Mouse (Mus musculus) spleen, postnatal 36 days (tissue): ENCODE data around the gene Maml3.

ENCODE experiments used
- DNase-seq, 2 experiments: peaks; one replicate each; pipeline ENCODE4 v3.0.0; 2022; ENCODE audit warnings: low spot score in 2 of 2, mixed read lengths in 1 of 2

Gene Maml3

DNA sequence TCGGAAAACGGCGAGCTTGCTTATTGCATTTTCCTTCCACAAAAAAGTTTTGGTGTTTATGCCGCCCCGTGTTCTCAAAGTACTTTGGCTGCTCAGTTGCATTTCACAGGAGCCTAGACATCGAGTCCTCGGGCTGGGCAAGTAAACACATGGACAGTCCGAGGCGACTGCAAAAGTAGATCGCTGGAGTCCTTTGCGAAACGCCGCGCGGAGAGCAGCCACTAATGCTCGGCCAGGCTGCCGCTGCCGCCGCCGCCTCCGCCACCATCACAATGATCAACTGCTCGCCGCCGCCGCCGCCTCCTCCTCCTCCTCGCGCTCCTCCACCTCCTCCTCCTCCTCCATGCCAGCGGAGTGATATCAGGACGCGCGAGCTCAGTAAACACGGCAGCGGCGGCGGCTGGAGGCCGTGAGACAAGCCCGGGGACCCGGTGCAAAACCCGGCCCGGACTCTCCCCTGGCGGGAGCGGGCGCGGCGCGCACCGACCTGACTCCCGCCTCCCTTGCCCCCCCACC, at the start of gene Maml3:
Gene Maml3 (minus strand): TSS at position 441 of the 516 bp plus-strand sequence.
- peak; percentile 86 to 89 for DNase-seq

DNA sequence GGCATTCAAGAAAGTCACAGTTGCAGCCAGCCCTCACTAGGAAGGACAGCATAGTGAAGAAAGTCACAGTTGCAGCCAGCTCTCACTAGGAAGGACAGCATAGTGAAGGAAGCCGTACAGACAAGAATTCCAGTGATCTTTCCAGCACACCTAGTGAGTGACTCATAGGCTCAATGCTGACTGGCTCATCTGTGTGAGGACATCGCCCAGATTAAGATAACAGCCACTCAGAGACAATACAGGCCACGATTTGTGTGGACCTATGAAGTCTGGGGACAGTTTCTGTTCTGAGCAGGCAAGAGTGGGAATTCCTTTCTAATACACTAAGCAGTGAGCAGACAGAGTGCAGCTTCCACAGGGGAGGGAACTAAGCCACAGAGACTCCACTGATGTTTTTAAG, 46.3 kb upstream of the Maml3 start:
- DNase-seq: no peak

DNA sequence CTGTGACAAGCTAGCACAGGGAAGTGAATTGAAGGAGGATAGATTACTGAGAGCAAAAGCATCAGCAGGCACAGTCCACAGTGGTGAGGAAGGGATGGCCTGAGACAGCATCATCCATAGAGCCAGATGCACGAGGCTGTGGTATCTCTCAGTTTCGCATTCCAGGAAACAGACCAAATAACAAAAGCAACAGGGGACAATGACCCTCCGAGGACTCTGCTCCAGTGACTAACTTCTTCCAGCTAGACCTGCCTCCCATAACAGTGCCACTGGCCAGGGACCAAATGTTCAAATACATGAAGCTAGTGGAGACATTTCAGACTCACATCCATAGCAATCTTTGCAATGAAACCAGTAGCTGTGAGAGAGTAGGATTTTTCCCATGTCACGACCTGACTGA, 43.4 kb upstream of the Maml3 start:
- no peak for DNase-seq

DNA sequence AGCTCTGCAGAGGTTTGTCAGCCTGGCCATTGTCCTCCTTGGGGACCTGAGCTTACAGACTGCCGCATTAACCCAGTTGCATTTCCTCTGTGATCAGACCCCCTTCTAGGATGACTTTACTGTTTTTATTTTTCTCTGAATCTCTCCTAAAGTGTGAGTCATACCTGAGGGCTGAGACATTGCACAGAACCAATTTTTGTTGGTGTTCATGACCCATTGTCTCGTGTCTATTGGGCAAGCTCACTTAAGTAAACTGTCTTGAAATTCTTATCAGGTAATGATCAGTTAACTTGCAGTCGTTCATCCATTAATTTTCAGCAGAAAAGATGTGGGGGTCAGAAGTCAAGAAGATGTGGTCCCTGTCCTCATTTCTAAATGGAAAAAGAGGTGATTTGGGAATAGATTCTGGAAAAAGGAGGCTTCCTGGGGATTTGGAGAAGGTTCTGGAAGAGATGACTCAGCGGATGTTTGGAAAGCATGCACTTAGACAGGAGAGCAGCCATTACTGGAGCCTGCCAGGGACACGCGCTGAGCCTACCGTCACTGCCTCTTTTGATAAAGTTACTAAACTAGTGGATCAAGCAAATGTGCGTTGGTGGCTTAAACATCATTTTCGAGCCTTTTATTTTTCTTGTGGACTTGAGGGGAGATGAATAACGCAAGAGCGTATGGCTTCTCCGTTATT, 40.0 kb upstream of the Maml3 start:
- no peak for DNase-seq

DNA sequence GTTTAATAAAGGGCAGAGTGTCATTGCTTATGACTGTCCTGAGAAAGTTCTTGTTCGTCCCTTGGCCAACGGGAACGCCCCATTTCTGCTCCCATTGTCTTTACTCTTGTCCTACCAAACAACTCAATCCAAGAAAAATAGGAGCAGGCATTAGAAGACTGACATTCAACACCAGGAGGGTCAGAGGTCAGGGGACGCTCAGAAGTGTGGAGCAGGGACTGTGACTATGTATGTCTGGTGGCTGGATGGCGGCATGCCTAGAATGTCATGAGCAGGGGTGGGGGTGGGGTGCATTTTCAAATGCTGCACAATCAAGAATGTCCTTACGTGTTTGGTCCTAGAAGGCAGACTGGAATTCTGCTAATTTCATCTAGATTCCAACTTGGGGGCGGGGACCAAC, 38.1 kb upstream of the Maml3 start:
- DNase-seq: no peak

DNA sequence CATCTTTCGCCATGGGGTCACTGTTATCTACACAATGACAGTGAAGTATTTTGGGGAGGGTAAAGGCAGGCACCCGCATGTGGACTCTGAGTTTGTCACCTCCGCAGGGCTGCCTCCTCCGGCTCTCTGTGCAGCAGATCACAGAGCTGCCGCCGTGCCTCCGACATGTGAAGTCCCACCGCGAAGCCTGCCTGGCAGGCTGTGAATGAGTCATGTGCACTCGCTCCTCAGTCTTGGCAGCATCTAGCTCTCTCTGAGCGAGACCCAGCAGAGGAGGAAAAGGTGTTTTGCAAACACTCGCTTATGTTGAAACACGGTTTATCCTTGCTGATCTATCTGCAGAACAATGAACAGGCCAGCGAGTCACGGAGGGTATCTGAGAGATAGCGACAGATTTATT, 35.3 kb upstream of the Maml3 start:
- DNase-seq: no peak

DNA sequence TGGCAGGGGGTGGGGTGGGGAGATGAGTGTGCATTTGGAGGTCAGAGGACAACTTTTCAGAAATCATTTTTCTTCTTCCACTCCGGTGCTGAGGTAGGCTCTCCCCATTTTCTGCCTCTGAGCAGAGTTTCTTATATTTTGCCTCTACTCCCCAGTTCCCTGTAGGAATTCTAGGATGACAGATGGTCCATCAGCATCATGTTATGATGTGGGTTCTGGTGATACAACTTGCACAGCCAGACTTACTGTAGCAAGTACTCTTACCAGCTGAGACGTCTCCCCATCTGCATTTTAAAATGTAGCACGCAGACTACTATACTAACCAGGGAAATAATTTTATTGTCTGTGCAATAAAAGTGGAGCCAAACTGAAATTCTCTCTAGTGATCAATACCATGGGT, 20.5 kb upstream of the Maml3 start:
- no peak for DNase-seq

DNA sequence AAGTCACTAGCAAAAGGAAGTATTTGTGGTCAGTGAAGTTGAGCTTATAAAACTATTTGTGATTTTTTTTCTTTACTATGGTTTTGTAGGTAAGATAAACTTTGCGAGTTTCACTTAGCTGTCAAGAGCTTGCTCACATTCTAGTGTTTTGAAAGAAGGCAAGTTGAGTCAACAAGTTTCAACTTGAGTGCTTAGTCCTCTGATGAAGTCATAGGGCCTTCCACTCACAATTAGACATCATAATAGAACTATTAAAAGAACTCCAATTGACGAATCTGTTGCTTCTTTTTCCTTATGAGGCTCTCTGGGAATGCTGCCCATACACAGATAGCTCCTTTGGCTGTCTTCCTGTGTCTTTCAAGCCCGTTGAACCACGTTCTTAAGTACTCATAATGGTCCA, 16.0 kb upstream of the Maml3 start:
- no peak for DNase-seq

DNA sequence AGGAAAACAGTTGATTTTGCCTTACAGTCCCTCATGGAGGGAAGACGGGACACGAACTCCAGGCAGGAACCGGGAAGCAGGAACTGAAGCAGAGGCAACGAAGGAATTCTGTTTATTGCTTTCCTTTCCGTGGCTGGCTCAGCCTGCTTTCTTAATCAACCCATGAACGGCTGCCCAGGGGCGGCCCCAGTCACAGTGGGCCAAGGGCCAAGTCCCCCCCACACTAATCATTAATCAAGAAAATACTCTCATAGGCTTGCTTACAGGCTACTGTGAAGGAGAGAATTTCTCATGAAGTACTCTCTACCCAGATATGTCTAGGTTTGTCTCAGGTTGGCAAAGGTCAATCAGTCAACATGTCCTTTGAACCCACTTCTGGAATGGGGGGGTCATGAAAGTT, 14.3 kb upstream of the Maml3 start:
- no peak for DNase-seq

DNA sequence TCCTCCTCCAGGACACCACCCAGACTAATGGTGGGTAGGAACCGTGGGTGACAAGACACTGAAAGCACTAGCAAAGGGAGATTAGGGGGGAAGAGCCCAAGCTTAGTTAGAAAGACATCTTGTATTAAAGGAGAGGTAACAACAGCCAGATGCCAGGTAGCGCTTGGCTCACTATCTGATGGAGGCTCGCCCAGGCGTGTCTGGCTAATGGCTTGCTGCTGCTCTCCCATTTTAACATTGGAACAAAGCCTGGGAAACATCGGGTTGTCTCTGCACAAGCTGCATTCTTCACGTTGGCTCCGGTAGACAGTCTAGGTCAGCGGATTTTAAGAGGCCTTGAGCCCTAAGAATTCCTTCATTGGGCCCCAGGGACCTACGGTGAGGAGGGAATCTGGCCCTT, 10.5 kb upstream of the Maml3 start:
- DNase-seq: no peak

DNA sequence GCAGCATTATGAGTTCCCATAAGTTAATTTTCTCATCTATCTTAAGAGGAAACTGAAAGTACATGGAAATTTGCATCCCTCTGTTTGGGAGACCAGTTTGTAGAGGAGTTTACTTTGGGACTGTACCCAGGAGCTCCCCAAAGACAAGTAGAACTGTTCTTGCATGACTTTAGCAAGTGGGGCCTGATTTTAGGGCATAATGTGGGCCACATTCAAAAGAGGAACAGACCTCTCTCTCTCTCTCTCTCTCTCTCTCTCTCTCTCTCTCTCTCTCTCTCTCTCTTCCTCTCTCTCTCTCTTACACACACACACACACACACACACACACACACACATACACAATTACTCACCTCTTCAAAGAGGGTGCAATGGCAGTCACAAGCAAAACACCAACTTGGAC, 3.2 kb upstream of the Maml3 start:
- peak; percentile 43 to 54 for DNase-seq

DNA sequence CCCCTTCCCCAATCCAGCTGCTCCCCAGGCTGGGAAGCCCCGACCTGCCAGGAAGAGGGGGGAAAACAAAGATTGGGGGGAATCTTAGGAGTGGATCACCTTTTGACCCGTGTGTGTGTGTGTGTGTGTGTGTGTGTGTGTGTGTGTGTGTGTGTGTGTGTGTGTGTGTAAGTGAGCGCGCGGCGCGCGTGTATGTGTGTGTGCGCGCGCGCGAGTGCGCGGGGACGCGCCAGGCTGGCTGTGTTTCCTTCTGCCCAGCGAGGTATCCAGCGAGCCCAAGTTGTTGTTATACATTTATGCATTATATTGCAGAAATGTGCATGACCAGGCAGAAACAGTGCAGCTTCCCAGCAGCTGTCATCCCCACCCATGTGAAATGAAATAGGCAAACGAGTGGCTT, 280 bp upstream of the Maml3 start:
- peak in 1 of 2 experiments; percentile 58 for DNase-seq

DNA sequence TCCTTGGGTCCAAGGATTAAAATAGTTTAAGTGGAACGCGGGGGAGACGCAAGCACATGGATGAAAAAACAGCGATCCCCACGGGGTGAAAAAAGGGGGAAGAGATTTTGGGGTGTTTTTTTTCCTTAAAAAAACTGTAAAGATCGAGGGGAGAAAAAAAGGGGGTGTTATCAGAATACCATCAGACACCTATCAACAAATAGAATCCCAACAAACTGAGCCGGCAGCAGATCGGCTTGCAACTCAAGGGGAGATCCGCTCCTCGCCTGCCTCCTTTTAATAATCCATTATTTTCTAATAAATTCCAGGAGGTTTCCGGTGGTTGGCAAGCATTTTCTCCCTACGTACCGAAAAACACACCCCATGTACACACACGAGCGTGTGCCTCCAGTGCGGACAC, 668 bp downstream of the Maml3 start:
- no peak for DNase-seq

DNA sequence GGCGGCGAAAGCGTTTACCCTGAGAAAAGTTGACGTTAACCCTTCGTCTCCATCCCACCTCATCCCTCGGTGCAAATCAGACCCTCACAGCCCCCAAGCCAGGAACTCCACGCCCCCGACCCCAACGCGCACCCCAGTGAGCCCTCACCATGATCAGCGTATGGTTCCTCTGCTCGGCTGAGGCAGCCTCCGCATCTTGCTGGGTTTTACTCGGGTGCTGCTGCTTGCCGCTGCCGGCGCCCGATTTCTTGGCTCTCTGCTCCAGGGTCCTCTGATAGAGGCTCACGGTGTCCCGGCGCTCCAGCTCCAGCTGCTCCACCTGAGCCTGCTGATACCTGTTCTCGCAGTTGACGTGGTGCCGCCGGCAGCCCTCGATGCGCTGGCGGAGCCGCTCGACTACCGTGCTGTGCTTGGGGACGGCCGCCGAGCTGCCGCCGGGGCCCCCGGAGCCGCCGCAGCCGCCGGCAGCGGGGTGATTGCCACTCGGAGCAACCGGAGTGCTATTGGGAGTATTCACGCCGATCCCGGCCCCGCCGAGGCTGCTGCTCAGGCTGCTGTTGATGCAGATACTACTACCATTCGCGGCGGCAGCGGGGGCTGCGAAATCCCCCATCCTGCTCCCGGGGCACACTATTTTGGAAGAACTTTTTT, 1.2 kb downstream of the Maml3 start:
- peak; percentile 40 to 46 for DNase-seq

DNA sequence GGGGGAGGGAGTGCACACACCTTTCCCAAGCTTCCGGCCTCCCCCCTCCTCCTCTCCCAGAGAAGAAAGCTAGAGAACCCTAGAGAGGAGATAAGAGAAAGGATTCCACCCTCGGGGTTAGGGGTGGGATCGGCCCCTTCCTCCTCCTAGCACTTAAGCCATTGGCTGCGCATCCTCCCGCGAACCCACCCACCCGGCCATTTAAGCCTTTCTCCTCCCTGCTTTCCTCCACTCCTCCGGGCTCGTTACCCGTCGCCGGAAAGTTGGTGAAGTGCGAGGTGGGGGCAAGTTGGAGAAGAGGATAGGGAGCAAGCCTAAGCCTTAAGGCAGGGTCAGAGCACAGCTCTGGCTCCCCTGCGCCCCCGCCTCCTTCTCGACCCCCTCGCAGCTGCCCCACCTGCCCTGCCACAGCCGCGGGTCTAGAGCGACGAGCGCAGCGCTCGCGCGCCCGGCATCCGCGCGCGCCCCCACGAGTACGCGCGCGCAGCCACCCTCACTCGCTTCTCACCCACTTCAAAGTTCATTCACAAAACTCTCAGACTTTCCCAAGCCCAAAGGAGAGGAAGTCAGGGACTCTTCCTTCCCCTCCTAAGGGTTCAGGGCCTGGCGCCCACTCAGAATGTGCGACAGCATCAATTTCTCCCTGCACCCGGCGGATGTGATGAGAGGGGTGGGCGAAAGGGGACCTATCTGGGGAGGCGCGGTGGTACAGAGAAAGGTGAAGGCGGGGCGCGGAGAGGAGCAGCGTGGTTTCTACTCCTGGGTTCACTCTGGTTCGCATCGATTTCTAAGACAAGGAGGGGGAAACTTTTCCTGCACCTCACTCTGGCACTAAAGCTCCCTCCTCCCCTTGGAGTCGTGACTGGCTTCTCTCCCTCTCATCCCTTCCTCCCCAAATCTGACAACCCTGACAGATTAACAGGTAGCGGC, 2.0 kb downstream of the Maml3 start:
- peak; percentile 77 to 81 for DNase-seq

DNA sequence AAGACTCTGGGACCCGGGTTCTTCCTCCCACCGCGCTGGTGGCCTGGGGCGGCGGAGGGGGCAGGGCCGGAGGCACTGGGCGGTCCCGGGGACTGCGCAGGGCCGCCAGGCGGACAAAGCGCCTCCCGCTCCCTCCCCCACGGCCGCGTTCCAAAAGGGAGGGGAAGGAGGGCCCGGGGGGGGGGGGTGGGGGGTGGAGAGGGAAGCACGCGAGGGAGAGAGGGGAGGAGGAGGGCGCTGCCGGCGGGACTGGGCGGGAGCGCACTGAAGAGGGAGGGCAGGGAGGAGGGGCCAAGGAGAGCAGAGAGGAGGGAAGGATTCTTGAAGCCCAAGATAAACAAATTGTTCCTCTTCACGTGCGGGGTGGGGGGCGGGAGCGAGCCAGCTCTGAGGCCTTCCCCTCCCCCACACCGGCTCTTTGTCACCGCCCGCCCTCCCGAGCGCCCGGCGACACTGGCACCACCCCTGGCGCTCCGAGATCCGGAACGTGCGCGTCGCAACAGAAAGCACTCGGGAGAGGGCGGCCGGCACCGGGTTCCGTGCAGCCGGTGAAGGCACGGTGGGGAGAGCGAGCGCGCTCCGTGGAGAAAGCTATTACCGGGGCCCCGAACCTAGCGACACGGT, 2.8 kb downstream of the Maml3 start:
- peak; percentile 84 for DNase-seq

DNA sequence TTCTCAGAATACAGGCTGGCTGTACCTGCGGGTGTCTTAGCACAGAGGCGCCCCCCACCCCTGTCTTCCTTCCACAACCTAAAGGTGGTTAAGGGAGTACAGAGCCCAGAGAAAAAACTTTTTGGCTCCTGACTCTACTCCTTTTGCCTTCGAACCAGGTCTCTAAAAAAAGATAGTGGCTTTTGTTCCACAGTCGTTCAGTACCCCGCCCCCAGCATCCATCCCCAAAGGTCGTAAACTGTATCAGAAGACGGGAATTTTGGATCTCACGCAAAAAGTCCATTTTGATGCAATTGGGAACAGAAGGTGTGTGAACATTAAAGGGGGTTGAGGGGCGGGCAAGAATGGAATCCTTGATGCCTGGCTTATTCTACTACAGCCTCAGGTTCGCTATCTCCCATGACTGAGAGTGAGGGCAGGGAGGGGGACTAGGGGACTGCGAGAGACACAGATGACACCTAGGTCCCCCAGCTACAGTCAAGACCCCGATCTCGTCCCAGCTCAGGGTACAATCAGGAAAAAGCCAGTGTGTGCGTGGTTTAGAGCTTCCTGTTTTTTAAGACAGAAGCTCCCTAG, 3.4 kb downstream of the Maml3 start:
- DNase-seq: no peak

DNA sequence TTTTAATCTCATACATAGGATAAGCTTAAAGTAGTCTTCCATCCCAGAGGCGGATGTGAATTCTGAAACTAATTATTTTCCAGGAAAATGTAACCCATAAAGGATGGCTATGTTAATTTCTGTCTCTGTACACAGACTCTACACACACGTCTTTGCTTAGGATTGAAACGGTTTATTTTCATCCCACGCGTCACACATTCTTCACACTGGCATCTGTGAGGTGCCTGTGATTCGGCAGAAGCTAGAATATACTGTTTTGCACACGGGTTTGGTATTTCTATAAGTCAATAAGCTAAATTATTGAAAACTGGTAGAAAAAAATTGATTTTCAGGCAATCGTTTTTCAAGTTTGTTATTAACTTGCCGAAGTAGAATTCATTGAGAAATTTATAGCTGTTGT, 4.0 kb downstream of the Maml3 start:
- DNase-seq: no peak

DNA sequence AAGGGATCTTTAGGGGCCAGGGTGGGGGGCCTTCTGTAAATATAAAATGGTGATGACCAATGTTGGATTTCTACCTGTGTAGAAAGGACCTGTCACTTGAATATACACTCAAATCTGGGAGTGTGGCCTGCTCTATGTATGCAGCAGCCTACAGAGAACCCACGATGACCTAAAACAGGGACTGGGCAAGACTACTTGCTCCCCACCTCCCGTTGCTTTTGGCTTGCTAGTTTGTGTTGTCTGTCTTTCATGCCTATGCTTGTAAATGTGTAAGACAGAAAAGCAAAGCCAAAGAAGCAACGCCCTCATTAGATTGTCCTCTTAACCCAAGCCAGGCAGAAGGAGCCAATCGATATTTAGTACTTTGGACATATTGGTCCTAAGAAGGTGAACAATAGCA, 4.6 kb downstream of the Maml3 start:
- DNase-seq: no peak

DNA sequence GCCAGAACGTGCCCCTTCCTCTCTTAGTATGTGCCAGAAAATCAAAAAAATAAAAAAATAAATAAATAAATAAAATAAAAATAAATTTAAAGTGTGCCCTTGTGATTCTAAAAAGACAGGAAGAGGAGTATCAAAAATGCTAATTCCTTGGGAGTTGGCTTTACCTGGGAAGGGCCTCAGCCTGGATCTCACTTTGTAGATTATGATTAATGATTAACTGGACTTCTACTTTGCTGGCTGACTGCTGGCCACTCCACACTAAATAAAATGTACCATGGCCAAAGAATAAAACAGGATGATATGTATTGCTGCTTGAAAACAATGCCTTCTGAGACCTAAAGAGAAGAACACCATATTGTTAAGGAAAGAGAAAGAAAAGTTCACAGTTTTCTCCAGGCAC, 5.6 kb downstream of the Maml3 start:
- DNase-seq: no peak

DNA sequence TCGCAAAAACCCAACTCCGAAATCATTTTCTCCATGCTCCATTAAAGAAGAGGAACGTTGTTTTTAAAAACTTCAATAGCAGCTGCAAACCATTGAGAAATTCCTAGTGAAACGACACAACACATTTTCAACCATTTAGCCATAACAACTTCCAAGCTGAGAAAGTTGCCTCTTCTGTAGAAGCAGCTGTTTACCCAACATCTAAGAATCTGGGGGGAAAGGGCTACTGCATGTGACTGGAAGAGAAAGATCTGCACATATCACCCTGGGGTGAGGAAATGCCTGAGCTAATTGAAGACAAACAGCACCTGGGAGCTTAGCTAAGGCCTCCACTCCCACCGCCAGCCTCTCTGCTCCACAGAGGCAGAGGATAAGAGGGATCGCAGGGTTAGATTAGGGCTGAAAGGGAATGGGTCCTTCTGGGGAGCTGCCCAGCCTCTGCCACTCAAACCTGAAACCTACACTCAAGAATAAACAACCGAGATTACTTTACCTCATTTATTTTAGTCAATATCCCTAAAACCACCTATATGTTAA, 13.5 kb downstream of the Maml3 start:
- DNase-seq: no peak
